Mouse (Mus musculus) gastrocnemius, postnatal 36 days (tissue): ENCODE measurements around the gene Ogdh. TPM values are rescaled to one million over a fixed set of nuclear protein-coding genes. Genes with fewer than 3 reads are reported as not detected.
"Not testable (repeated sequence)": the region's sequence is repeated elsewhere in the genome, so short reads cannot be mapped to it uniquely, and the experiment has no call there.

ENCODE experiments used
- DNase-seq, 2 experiments: peaks; one replicate each; pipeline ENCODE4 v3.0.0; 2022
- intact Hi-C: fragments of 180-260 bp; cut with DNase I; formaldehyde crosslinking; loops from one replicate; pipeline ENCODE4 v1.15.1; 2025
- long read RNA-seq, 2 experiments: library from polyadenylated mRNA; stranded (forward); transcript quantifications; one replicate each; pipeline ENCODE4 v2.0.0; 2021
- total RNA-seq, 2 experiments: library from RNA; stranded (reverse); gene quantifications; 2 replicates each; pipeline ENCODE4 v1.2.3; 2021

The Ogdh gene
- 100 to 1,000 TPM; 628 to 695 TPM for total RNA-seq
- long read RNA-seq, experiment 1, full-length matches to known transcripts = 93 of 281 reads
- long read RNA-seq, experiment 1, partial matches to known transcripts = 171 of 281 reads
- long read RNA-seq, experiment 1, other reads (novel, unspliced or antisense) = 17 of 281 reads
- long read RNA-seq, experiment 2, full-length matches to known transcripts = 103 of 405 reads
- long read RNA-seq, experiment 2, partial matches to known transcripts = 275 of 405 reads
- long read RNA-seq, experiment 2, other reads (novel, unspliced or antisense) = 27 of 405 reads

- intact Hi-C loops = no loop called here
- peak; percentile 98 to 99 for DNase-seq
Observed at GRCm38 (mm10) chr11:6291401-6292115, at the start of gene Ogdh. Ogdh (plus strand) TSS chr11:6291633.

GRCm38 (mm10) chr11:6244707-6245106 lies 46.7 kb upstream of the Ogdh start:
- intact Hi-C loops = no loop called here
- DNase-seq = no peak

- intact Hi-C loops = no loop called here
- DNase-seq = no peak
Observed at GRCm38 (mm10) chr11:6252248-6252647, 39.2 kb upstream of the Ogdh start.

- intact Hi-C loops = no loop called here
Observed at GRCm38 (mm10) chr11:6252824-6253223, 38.6 kb upstream of the Ogdh start.

GRCm38 (mm10) chr11:6254602-6255001 lies 36.8 kb upstream of the Ogdh start:
- intact Hi-C loops, DNase-seq: not testable (repeated sequence)

More at GRCm38 (mm10) chr11:6252824-6253223, 38.6 kb upstream of the Ogdh start:
- DNase-seq = no peak

GRCm38 (mm10) chr11:6256490-6257072 lies 34.9 kb upstream of the Ogdh start:
- no peak for DNase-seq
- intact Hi-C loops = no loop called here

GRCm38 (mm10) chr11:6259413-6259812 lies 32.0 kb upstream of the Ogdh start:
- no peak for DNase-seq
- intact Hi-C loops = no loop called here

- DNase-seq = peak; percentile 54 to 62
- intact Hi-C loops = loop anchor here (5.0 kb wide), 2 partner anchors 64 to 269 kb away; no protein-coding TSS in a partner anchor
Observed at GRCm38 (mm10) chr11:6261434-6262082, 29.9 kb upstream of the Ogdh start.

GRCm38 (mm10) chr11:6266621-6267020 lies 24.8 kb upstream of the Ogdh start:
- intact Hi-C loops = no loop called here
- DNase-seq = no peak

- peak; percentile 86 to 92 for DNase-seq
- intact Hi-C loops = no loop called here
Observed at GRCm38 (mm10) chr11:6267320-6268254, 23.8 kb upstream of the Ogdh start, which contains the start of gene Ddx56. Ddx56 (minus strand) TSS chr11:6267772.

- intact Hi-C loops = no loop called here
Observed at GRCm38 (mm10) chr11:6273607-6274006, 17.8 kb upstream of the Ogdh start.

GRCm38 (mm10) chr11:6274387-6275093 lies 16.9 kb upstream of the Ogdh start, which contains the start of gene Tmed4:
Tmed4 (minus strand) TSS chr11:6274870.
- intact Hi-C loops = no loop called here
- peak; percentile 97 to 99 for DNase-seq

More at GRCm38 (mm10) chr11:6273607-6274006, 17.8 kb upstream of the Ogdh start:
- DNase-seq = no peak

- DNase-seq = no peak
- intact Hi-C loops = no loop called here
Observed at GRCm38 (mm10) chr11:6275094-6275484, 16.3 kb upstream of the Ogdh start.

GRCm38 (mm10) chr11:6276466-6276865 lies 15.0 kb upstream of the Ogdh start:
- intact Hi-C loops = no loop called here
- no peak for DNase-seq

GRCm38 (mm10) chr11:6282940-6283339 lies 8.5 kb upstream of the Ogdh start:
- intact Hi-C loops = no loop called here
- DNase-seq = peak in 1 of 2 experiments; percentile 34

GRCm38 (mm10) chr11:6290138-6290537 lies 1.3 kb upstream of the Ogdh start:
- intact Hi-C loops = no loop called here
- no peak for DNase-seq

GRCm38 (mm10) chr11:6290883-6291282 lies 550 bp upstream of the Ogdh start:
- DNase-seq = no peak
- intact Hi-C loops = no loop called here

- peak in 1 of 2 experiments; percentile 15 for DNase-seq
- intact Hi-C loops = no loop called here
Observed at GRCm38 (mm10) chr11:6292116-6292987, 919 bp downstream of the Ogdh start.
